16 mouse cellular contexts compared by ENCODE assay signal in genomic region chr10:81234206-81234605, GRCm38 (mm10). TPM values are rescaled to one million over a fixed set of nuclear protein-coding genes. Genes with fewer than 3 reads are reported as not detected.
DNase-seq lines count a peak whose midpoint lies in the region; ATAC-seq and TF ChIP-seq lines count a peak whose summit lies in the region.
"Had no signal": no experiment of that assay in that cellular context is flagged by ENCODE, and none has a peak within 500 bp of the region (broad histone marks: within the 10 kb centered on the region; RNA-seq: fewer than 3 reads in every experiment).

No protein-coding gene starts in this region.

- intact Hi-C loops in left cerebral cortex, postnatal 36 days (cut with DNase I), result no loop called here

- no peaks in the 10 kb centered on the region for H3K36me3 ChIP-seq in forebrain, embryonic 15.5 days
- H3K36me3 ChIP-seq in forebrain, embryonic 11.5 days (ENCODE audit: control insufficient read depth, insufficient read depth, low read length), result no peaks in the 10 kb centered on the region
- no peaks in the 10 kb centered on the region for H3K36me3 ChIP-seq in midbrain, embryonic 15.5 days (replicated peaks)
- no peaks in the 10 kb centered on the region; the same call in 1 of the 2 replicates for H3K36me3 ChIP-seq in midbrain, postnatal 0 days (ENCODE audit: insufficient read depth, low read length)
- H3K36me3 ChIP-seq in hindbrain, postnatal 0 days (ENCODE audit: insufficient read depth, low read length), result no peaks in the 10 kb centered on the region
- 0 out of 2 replicates have a peak, but pooled peaks cover 2% of the 10 kb centered on the region for H3K36me3 ChIP-seq in small intestine, adult 2 months (ENCODE audit: control insufficient read depth, insufficient read depth, low read length)

- H3K4me2 ChIP-seq in forebrain, embryonic 15.5 days (replicated peaks), result 0 out of 2 replicates have a peak overlapping the region, but pooled peaks have one; percentile 59
- H3K4me2 ChIP-seq in forebrain, embryonic 11.5 days (ENCODE audit: low read depth, low read length, severe bottlenecking), result no peak overlapping the region
- peak overlapping the region; percentile 62; the same call in 1 of the 2 replicates for H3K4me2 ChIP-seq in midbrain, embryonic 15.5 days
- no peak overlapping the region for H3K4me2 ChIP-seq in midbrain, postnatal 0 days (ENCODE audit: low read depth, low read length, poor library complexity, severe bottlenecking)
- H3K4me2 ChIP-seq in hindbrain, postnatal 0 days (ENCODE audit: low read depth, low read length), result peak overlapping the region; percentile 70

- peaks cover 3% of the 10 kb centered on the region; the same call in 1 of the 2 replicates for H3K27me3 ChIP-seq in forebrain, embryonic 15.5 days
- H3K27me3 ChIP-seq in forebrain, embryonic 11.5 days (ENCODE audit: control insufficient read depth, insufficient read depth, low read length), result peaks cover under 1% of the 10 kb centered on the region
- H3K27me3 ChIP-seq in midbrain, embryonic 15.5 days (replicated peaks), result peaks cover 8% of the 10 kb centered on the region
- no peaks in the 10 kb centered on the region for H3K27me3 ChIP-seq in midbrain, postnatal 0 days (ENCODE audit: insufficient read depth, low read length)
- H3K27me3 ChIP-seq in hindbrain, postnatal 0 days (ENCODE audit: insufficient read depth, low read length), result no peaks in the 10 kb centered on the region
- H3K27me3 ChIP-seq in small intestine, adult 2 months (ENCODE audit: control insufficient read depth, insufficient read depth, low read length), result 0 out of 2 replicates have a peak, but pooled peaks cover 7% of the 10 kb centered on the region

- no peak for TF ChIP-seq POLR2A in small intestine, adult 2 months (IDR thresholded peaks at IDR 0.05; ENCODE audit: low read depth, low read length)

- H3K9ac ChIP-seq in forebrain, embryonic 15.5 days (replicated peaks), result no peak overlapping the region
- H3K9ac ChIP-seq in forebrain, embryonic 11.5 days (ENCODE audit: low read length), result no peak overlapping the region
- 0 out of 2 replicates have a peak overlapping the region, but pooled peaks have one; percentile 69 for H3K9ac ChIP-seq in midbrain, embryonic 15.5 days
- no peak overlapping the region for H3K9ac ChIP-seq in midbrain, postnatal 0 days (replicated peaks; ENCODE audit: low read length, poor library complexity, severe bottlenecking)
- H3K9ac ChIP-seq in hindbrain, postnatal 0 days (replicated peaks; ENCODE audit: low read length), result peak overlapping the region; percentile 63; the same call in 1 of the 2 replicates

- no peak for ATAC-seq in forebrain, embryonic 15.5 days (replicated peaks)
- no peak for ATAC-seq in forebrain, embryonic 11.5 days (replicated peaks; ENCODE audit: low FRiP score)
- no peak for ATAC-seq in midbrain, embryonic 15.5 days (replicated peaks)
- no peak for ATAC-seq in midbrain, postnatal 0 days (ENCODE audit: low FRiP score)
- ATAC-seq in hindbrain, postnatal 0 days, result no peak
- ATAC-seq: midbrain, embryonic 16.5 days had no signal

- H3K4me1 ChIP-seq in forebrain, embryonic 15.5 days, result peaks cover 29% of the 10 kb centered on the region
- peaks cover 7% of the 10 kb centered on the region; the same call in 1 of the 2 replicates for H3K4me1 ChIP-seq in forebrain, embryonic 11.5 days (replicated peaks; ENCODE audit: control insufficient read depth, insufficient read depth, low read length)
- peaks cover 35% of the 10 kb centered on the region for H3K4me1 ChIP-seq in midbrain, embryonic 15.5 days
- peaks cover 10% of the 10 kb centered on the region for H3K4me1 ChIP-seq in midbrain, postnatal 0 days (ENCODE audit: insufficient read depth, low read length)
- H3K4me1 ChIP-seq in hindbrain, postnatal 0 days (ENCODE audit: insufficient read depth, low read length), result peaks cover 12% of the 10 kb centered on the region
- H3K4me1 ChIP-seq in small intestine, adult 2 months (ENCODE audit: control insufficient read depth, insufficient read depth, insufficient read length, low read length), result peaks cover 23% of the 10 kb centered on the region

- TF ChIP-seq CTCF in midbrain, postnatal 0 days (IDR thresholded peaks at IDR 0.05), result no peak
- TF ChIP-seq CTCF in hindbrain, postnatal 0 days (IDR thresholded peaks at IDR 0.05; ENCODE audit: low read depth), result no peak
- TF ChIP-seq CTCF in small intestine, adult 2 months (IDR thresholded peaks at IDR 0.05; ENCODE audit: extremely low read depth, insufficient read length, insufficient replicate concordance, low read depth, low read length), result no peak

- WGBS in forebrain, embryonic 15.5 days, result 82% methylated on average over 6 of the region's 6 CpGs
- WGBS in forebrain, embryonic 11.5 days, result 84% methylated on average over 6 of the region's 6 CpGs
- 78% methylated on average over 6 of the region's 6 CpGs for WGBS in midbrain, embryonic 15.5 days
- WGBS in midbrain, postnatal 0 days, result 79% methylated on average over 6 of the region's 6 CpGs
- 86% methylated on average over 6 of the region's 6 CpGs for WGBS in hindbrain, postnatal 0 days
- 63% methylated on average over 6 of the region's 6 CpGs for WGBS in small intestine, adult 2 months

- DNase-seq in forebrain, embryonic 11.5 days (ENCODE audit: low spot score), result no peak
- DNase-seq in midbrain, postnatal 0 days (ENCODE audit: low spot score), result no peak
- no peak for DNase-seq in hindbrain, postnatal 0 days (ENCODE audit: low spot score)
- DNase-seq in cerebellum, postnatal 36 days, result no peak
- no peak for DNase-seq in left cerebral cortex, postnatal 36 days (ENCODE audit: low spot score in 2 of 2)
- DNase-seq: adrenal gland, postnatal 25 days; gastrocnemius, adult 2 months; left cerebral cortex, postnatal 4 days; thymus, postnatal 25 days had no signal

- H3K27ac ChIP-seq in forebrain, embryonic 15.5 days (replicated peaks), result no peak overlapping the region
- H3K27ac ChIP-seq in forebrain, embryonic 11.5 days (ENCODE audit: low read depth, low read length), result no peak overlapping the region
- H3K27ac ChIP-seq in midbrain, embryonic 15.5 days, result no peak overlapping the region
- H3K27ac ChIP-seq in midbrain, postnatal 0 days (ENCODE audit: low read depth, low read length), result no peak overlapping the region
- H3K27ac ChIP-seq in hindbrain, postnatal 0 days, result no peak overlapping the region
- H3K27ac ChIP-seq in small intestine, adult 2 months (ENCODE audit: insufficient read depth, low read depth, low read length), result peak overlapping the region; percentile 96
- H3K27ac ChIP-seq: kidney, postnatal 0 days had no signal

- H3K4me3 ChIP-seq in forebrain, embryonic 15.5 days, result no peak overlapping the region
- no peak overlapping the region for H3K4me3 ChIP-seq in forebrain, embryonic 11.5 days (ENCODE audit: low read depth, low read length)
- H3K4me3 ChIP-seq in midbrain, embryonic 15.5 days, result peak overlapping the region; percentile 63; the same call in 1 of the 2 replicates
- no peak overlapping the region for H3K4me3 ChIP-seq in midbrain, postnatal 0 days (ENCODE audit: low read depth, low read length)
- no peak overlapping the region for H3K4me3 ChIP-seq in hindbrain, postnatal 0 days (ENCODE audit: low read length)
- H3K4me3 ChIP-seq in small intestine, adult 2 months (ENCODE audit: low read depth, low read length), result peak overlapping the region; percentile 61

- no peaks in the 10 kb centered on the region for H3K9me3 ChIP-seq in forebrain, embryonic 15.5 days
- H3K9me3 ChIP-seq in forebrain, embryonic 11.5 days (ENCODE audit: control insufficient read depth, low read length), result no peaks in the 10 kb centered on the region
- H3K9me3 ChIP-seq in midbrain, embryonic 15.5 days, result no peaks in the 10 kb centered on the region
- no peaks in the 10 kb centered on the region for H3K9me3 ChIP-seq in midbrain, postnatal 0 days (ENCODE audit: low read length)
- no peaks in the 10 kb centered on the region for H3K9me3 ChIP-seq in hindbrain, postnatal 0 days (ENCODE audit: low read length)

RNA-seq across cellular contexts. Expression of gene Zfr2, which starts 1.3 kb away (rescaled TPM):
- 19.5 and 21.2 TPM in 2 replicates for polyA plus RNA-seq in forebrain, embryonic 15.5 days (2015; fragmentation: Nextera tagmentation; extraction: Ambion mirVana)
- 5.3 and 6.4 TPM in 2 replicates for polyA plus RNA-seq in forebrain, embryonic 11.5 days (2014; fragmentation: Nextera tagmentation; extraction: Ambion mirVana)
- polyA plus RNA-seq in midbrain, embryonic 15.5 days (2015; fragmentation: Nextera tagmentation; extraction: Ambion mirVana), result 35.4 and 37.2 TPM in 2 replicates
- 61.3 and 70.2 TPM in 2 replicates for total RNA-seq in midbrain, postnatal 0 days (2014; rRNA removed)
- polyA plus RNA-seq in midbrain, postnatal 0 days (2015; fragmentation: Nextera tagmentation; extraction: Ambion mirVana), result 24.9 and 25.3 TPM in 2 replicates
- total RNA-seq in hindbrain, postnatal 0 days (2014; rRNA removed), result 64.1 and 89.3 TPM in 2 replicates
- 21.7 and 21.9 TPM in 2 replicates for polyA plus RNA-seq in hindbrain, postnatal 0 days (2015; fragmentation: Nextera tagmentation; extraction: Ambion mirVana)
- 4.9 and 14.2 TPM in 2 replicates for polyA plus RNA-seq in small intestine, adult 2 months (2012; rRNA removed)
- 10 to 100 TPM; 54.9 to 72.9 TPM for total RNA-seq in left cerebral cortex, postnatal 36 days (2021)
- total RNA-seq: common myeloid progenitor, adult 5-6 weeks had no signal

RNA-seq across cellular contexts. Expression of gene Atcay, which starts 3.6 kb away (rescaled TPM):
- polyA plus RNA-seq in forebrain, embryonic 15.5 days (2015; fragmentation: Nextera tagmentation; extraction: Ambion mirVana), result 72.6 and 75.3 TPM in 2 replicates
- polyA plus RNA-seq in forebrain, embryonic 11.5 days (2014; fragmentation: Nextera tagmentation; extraction: Ambion mirVana), result 20.9 and 23.2 TPM in 2 replicates
- polyA plus RNA-seq in midbrain, embryonic 15.5 days (2015; fragmentation: Nextera tagmentation; extraction: Ambion mirVana), result 95.3 and 96.7 TPM in 2 replicates
- total RNA-seq in midbrain, postnatal 0 days (2014; rRNA removed), result 195 and 200 TPM in 2 replicates
- polyA plus RNA-seq in midbrain, postnatal 0 days (2015; fragmentation: Nextera tagmentation; extraction: Ambion mirVana), result 91.4 and 94.1 TPM in 2 replicates
- total RNA-seq in hindbrain, postnatal 0 days (2014; rRNA removed), result 169 and 197 TPM in 2 replicates
- polyA plus RNA-seq in hindbrain, postnatal 0 days (2015; fragmentation: Nextera tagmentation; extraction: Ambion mirVana), result 66.7 and 70.2 TPM in 2 replicates
- polyA plus RNA-seq in small intestine, adult 2 months (2012; rRNA removed), result 0.53 and 0.60 TPM in 2 replicates
- total RNA-seq in left cerebral cortex, postnatal 36 days (2021), result 100 to 1,000 TPM; 202 to 212 TPM
- total RNA-seq: common myeloid progenitor, adult 5-6 weeks; gastrocnemius, adult 2 months; hematopoietic stem cell, adult 5-6 weeks had no signal

RNA-seq across cellular contexts. Expression of gene Matk, which starts 18.5 kb away (rescaled TPM):
- polyA plus RNA-seq in forebrain, embryonic 15.5 days (2015; fragmentation: Nextera tagmentation; extraction: Ambion mirVana), result 22.4 TPM in 2 replicates
- 2.6 and 4.0 TPM in 2 replicates for polyA plus RNA-seq in forebrain, embryonic 11.5 days (2014; fragmentation: Nextera tagmentation; extraction: Ambion mirVana)
- 37.2 and 40.1 TPM in 2 replicates for polyA plus RNA-seq in midbrain, embryonic 15.5 days (2015; fragmentation: Nextera tagmentation; extraction: Ambion mirVana)
- 110 and 114 TPM in 2 replicates for total RNA-seq in midbrain, postnatal 0 days (2014; rRNA removed)
- 96.9 and 108 TPM in 2 replicates for polyA plus RNA-seq in midbrain, postnatal 0 days (2015; fragmentation: Nextera tagmentation; extraction: Ambion mirVana)
- total RNA-seq in hindbrain, postnatal 0 days (2014; rRNA removed), result 86.9 and 121 TPM in 2 replicates
- polyA plus RNA-seq in hindbrain, postnatal 0 days (2015; fragmentation: Nextera tagmentation; extraction: Ambion mirVana), result 82.3 and 82.7 TPM in 2 replicates
- polyA plus RNA-seq in small intestine, adult 2 months (2012; rRNA removed), result 6.8 and 13.0 TPM in 2 replicates
- total RNA-seq in left cerebral cortex, postnatal 36 days (2021), result 100 to 1,000 TPM; 191 to 213 TPM

RNA-seq across cellular contexts. Expression of gene Nmrk2, which starts 32.4 kb away (rescaled TPM):
- 0.11 TPM in 1 of 2 replicates, not detected in the other for polyA plus RNA-seq in forebrain, embryonic 15.5 days (2015; fragmentation: Nextera tagmentation; extraction: Ambion mirVana)
- not detected in 2 replicates for polyA plus RNA-seq in forebrain, embryonic 11.5 days (2014; fragmentation: Nextera tagmentation; extraction: Ambion mirVana)
- 0.14 TPM in 1 of 2 replicates, not detected in the other for polyA plus RNA-seq in midbrain, embryonic 15.5 days (2015; fragmentation: Nextera tagmentation; extraction: Ambion mirVana)
- not detected in 2 replicates for total RNA-seq in midbrain, postnatal 0 days (2014; rRNA removed)
- 0.14 TPM in 1 of 2 replicates, not detected in the other for polyA plus RNA-seq in midbrain, postnatal 0 days (2015; fragmentation: Nextera tagmentation; extraction: Ambion mirVana)
- total RNA-seq in hindbrain, postnatal 0 days (2014; rRNA removed), result 0.31 and 0.58 TPM in 2 replicates
- polyA plus RNA-seq in hindbrain, postnatal 0 days (2015; fragmentation: Nextera tagmentation; extraction: Ambion mirVana), result 0.15 and 0.25 TPM in 2 replicates
- not detected in 2 replicates for polyA plus RNA-seq in small intestine, adult 2 months (2012; rRNA removed)
- total RNA-seq in left cerebral cortex, postnatal 36 days (2021), result under 1 TPM in 1 of 2 experiments, not detected in 1; 0.34 TPM
- total RNA-seq: adrenal gland, postnatal 25 days; common myeloid progenitor, adult 5-6 weeks; hematopoietic stem cell, adult 5-6 weeks had no signal
- polyA plus RNA-seq: kidney, postnatal 0 days; midbrain, embryonic 16.5 days had no signal

RNA-seq across cellular contexts. Expression of gene Mrpl54, which starts 32.5 kb away (rescaled TPM):
- polyA plus RNA-seq in forebrain, embryonic 15.5 days (2015; fragmentation: Nextera tagmentation; extraction: Ambion mirVana), result 97.3 and 104 TPM in 2 replicates
- polyA plus RNA-seq in forebrain, embryonic 11.5 days (2014; fragmentation: Nextera tagmentation; extraction: Ambion mirVana), result 147 and 154 TPM in 2 replicates
- polyA plus RNA-seq in midbrain, embryonic 15.5 days (2015; fragmentation: Nextera tagmentation; extraction: Ambion mirVana), result 124 and 126 TPM in 2 replicates
- total RNA-seq in midbrain, postnatal 0 days (2014; rRNA removed), result 145 and 164 TPM in 2 replicates
- 162 and 179 TPM in 2 replicates for polyA plus RNA-seq in midbrain, postnatal 0 days (2015; fragmentation: Nextera tagmentation; extraction: Ambion mirVana)
- 106 and 113 TPM in 2 replicates for total RNA-seq in hindbrain, postnatal 0 days (2014; rRNA removed)
- polyA plus RNA-seq in hindbrain, postnatal 0 days (2015; fragmentation: Nextera tagmentation; extraction: Ambion mirVana), result 159 and 170 TPM in 2 replicates
- 104 and 169 TPM in 2 replicates for polyA plus RNA-seq in small intestine, adult 2 months (2012; rRNA removed)
- total RNA-seq in left cerebral cortex, postnatal 36 days (2021), result 10 to 100 TPM; 43.0 to 48.2 TPM

Comparison
In these comparisons a context has a peak if more than half of its experiments do, and no peak if none do; other contexts are left out.
1. H3K4me2 ChIP-seq: peak in forebrain, embryonic 15.5 days (single experiment), midbrain, embryonic 15.5 days (single experiment) and hindbrain, postnatal 0 days (single experiment); none in forebrain, embryonic 11.5 days (single experiment) and midbrain, postnatal 0 days (single experiment).
2. H3K4me3 ChIP-seq: peak in midbrain, embryonic 15.5 days (single experiment) and small intestine, adult 2 months (single experiment); none in forebrain, embryonic 15.5 days (single experiment), forebrain, embryonic 11.5 days (single experiment), midbrain, postnatal 0 days (single experiment) and hindbrain, postnatal 0 days (single experiment).
3. H3K9ac ChIP-seq: peak in midbrain, embryonic 15.5 days (single experiment) and hindbrain, postnatal 0 days (single experiment); none in forebrain, embryonic 15.5 days (single experiment), forebrain, embryonic 11.5 days (single experiment) and midbrain, postnatal 0 days (single experiment).
4. RNA of gene Atcay, which starts 3.6 kb away (polyA plus RNA-seq): 95.3 to 96.7 TPM in midbrain, embryonic 15.5 days, 91.4 to 94.1 TPM in midbrain, postnatal 0 days, 72.6 to 75.3 TPM in forebrain, embryonic 15.5 days, 66.7 to 70.2 TPM in hindbrain, postnatal 0 days and 20.9 to 23.2 TPM in forebrain, embryonic 11.5 days; 0.53 to 0.60 TPM in small intestine, adult 2 months; every median in the first group is over 10 times any median in the second.